Mouse (Mus musculus): Measurements from ENCODE around the gene Gm12169.
"Not testable (repeated sequence)": the region's sequence is repeated elsewhere in the genome, so short reads cannot be mapped to it uniquely, and the experiment has no call there.

The Gm12169 gene

DNA sequence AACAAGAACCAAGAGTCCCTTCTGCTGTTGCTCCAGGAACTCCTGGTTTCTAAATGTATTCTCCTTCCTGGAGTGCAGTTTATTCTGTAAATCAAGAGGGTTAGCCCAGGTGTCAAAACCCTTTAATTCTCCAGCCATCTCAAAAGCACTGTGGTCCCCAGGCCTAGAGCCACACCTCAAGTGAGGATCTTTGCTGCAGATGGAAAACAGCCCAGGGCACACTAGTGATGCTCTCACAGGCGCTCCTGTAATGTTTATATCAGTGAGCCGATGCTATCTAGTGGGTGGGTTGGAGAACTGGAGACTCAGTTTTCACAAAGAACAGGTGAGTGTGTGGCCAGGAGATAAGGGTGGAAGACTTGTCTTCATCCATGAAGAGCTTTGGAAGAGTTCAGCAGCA, at the start of gene Gm12169:
Gene Gm12169 (plus strand): TSS at position 301 of the 400 bp plus-strand sequence.
- in situ Hi-C loops (cut with MboI; ENCODE audit: low sequenced_read_pairs): no loop called here

DNA sequence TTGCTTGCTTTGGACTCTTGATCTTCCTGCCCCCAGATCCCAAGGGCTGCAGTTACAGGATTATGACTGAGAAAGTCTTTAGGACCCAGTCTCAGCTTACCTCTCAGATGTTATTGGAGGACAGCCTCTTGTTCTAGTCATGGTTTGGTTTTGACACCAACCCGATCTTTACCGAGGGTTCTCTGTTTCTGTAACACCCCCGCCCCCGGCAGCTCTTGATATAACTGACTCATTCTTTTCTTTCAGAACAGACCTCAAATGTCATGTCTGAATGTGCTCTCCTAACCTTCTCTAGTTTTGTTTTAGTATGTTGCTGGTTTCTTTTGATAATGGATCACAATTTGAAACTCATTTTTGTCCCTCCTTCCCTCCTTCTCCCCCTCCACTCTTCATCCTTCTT, 49.8 kb upstream of the Gm12169 start:
- in situ Hi-C loops (cut with MboI; ENCODE audit: low sequenced_read_pairs): no loop called here

DNA sequence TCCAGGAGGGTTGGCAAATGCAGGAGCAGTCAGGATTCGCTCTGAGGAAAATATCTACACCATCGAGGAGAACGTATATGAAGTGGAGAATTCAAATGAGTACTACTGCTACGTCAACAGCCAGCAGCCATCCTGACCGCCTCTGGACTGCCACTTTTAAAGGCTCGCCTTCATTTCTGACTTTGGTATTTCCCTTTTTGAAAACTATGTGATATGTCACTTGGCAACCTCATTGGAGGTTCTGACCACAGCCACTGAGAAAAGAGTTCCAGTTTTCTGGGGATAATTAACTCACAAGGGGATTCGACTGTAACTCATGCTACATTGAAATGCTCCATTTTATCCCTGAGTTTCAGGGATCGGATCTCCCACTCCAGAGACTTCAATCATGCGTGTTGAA, 44.7 kb upstream of the Gm12169 start:
- in situ Hi-C loops (cut with MboI; ENCODE audit: low sequenced_read_pairs): no loop called here

DNA sequence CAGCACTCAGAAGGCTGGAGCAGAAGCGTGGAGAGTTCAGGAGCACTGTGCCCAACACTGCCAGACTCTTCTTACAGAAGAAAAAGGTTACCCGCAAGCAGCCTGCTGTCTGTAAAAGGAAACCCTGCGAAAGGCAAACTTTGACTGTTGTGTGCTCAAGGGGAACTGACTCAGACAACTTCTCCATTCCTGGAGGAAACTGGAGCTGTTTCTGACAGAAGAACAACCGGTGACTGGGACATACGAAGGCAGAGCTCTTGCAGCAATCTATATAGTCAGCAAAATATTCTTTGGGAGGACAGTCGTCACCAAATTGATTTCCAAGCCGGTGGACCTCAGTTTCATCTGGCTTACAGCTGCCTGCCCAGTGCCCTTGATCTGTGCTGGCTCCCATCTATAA, 43.5 kb upstream of the Gm12169 start:
- in situ Hi-C loops (cut with MboI; ENCODE audit: low sequenced_read_pairs): no loop called here

DNA sequence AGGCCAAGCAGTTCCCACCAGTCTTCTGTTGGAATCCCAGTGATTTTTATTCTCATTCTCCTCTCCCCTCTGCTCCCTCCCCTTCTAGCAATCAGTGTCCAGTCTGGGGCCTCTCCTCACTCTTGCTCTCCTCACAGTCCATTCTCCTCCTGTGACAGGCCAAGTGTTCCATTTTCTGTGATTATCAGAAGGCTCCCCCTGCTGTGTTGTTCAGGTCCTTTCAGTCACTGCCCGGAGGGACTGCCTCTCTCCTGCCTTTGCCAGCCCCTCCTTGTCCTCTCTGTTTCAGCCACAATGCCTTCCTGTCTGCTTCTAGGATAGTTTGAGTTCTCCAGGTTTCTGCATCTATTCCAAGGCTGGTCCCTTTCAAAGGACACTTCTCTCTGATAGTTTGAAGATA, 35.8 kb upstream of the Gm12169 start:
- in situ Hi-C loops (cut with MboI; ENCODE audit: low sequenced_read_pairs): no loop called here

DNA sequence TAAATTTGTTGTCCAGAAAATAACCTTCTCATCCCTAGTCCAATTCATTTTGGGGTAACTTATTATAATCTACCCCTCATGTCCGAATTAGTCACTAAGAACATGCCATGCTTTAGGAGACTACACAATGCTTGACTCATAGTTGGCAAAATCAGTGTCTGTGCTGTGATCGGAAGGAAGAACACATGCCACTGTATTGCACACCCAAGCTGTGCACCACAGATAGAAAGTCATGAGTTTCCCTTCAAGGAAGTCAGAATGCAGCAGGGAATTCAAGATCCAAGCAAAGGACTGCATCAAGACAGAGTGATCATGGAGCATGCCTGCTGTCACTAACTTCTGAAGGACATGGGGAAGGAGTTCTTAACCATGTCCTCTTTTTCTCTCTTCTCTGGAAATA, 35.4 kb upstream of the Gm12169 start:
- in situ Hi-C loops (cut with MboI; ENCODE audit: low sequenced_read_pairs): no loop called here

DNA sequence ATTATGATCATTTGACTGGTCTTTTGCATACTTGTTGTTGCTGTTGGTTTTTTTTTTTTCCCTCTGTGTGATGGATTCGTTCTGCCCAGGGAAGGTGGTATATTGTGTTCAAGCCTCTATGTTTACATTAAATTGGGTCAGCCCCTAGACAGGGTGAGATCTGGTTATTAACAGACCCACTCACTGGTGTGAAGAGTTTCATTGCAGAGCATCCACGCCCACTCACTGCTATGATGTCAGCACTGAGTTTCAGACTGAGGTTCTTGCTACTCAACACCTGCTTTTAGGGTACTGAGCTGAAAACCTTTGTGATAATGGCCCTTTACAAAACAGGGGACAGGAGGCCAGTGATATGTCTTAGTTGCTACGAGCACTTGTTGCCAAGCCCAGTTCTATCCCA, 16.9 kb upstream of the Gm12169 start:
- in situ Hi-C loops (cut with MboI; ENCODE audit: low sequenced_read_pairs): no loop called here

DNA sequence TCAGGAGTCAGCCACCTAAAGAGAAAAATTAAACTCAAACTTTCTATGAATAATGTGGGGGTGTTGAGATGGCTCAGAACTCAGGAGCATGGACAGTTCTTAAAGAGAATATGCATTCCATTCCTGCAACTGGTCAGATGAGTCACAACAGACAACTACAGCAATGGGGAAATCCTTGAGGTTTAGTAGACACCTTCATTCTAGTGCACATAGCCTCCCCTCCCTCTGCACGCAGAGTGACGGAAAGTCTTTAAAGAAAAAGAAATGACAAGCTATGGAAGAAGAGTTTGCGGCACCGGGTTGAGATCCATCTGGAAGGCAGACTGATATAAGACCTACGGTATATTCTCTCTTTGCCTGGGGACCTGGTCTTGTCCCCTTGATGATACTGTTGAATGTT, 14.1 kb upstream of the Gm12169 start:
- in situ Hi-C loops (cut with MboI; ENCODE audit: low sequenced_read_pairs): no loop called here

DNA sequence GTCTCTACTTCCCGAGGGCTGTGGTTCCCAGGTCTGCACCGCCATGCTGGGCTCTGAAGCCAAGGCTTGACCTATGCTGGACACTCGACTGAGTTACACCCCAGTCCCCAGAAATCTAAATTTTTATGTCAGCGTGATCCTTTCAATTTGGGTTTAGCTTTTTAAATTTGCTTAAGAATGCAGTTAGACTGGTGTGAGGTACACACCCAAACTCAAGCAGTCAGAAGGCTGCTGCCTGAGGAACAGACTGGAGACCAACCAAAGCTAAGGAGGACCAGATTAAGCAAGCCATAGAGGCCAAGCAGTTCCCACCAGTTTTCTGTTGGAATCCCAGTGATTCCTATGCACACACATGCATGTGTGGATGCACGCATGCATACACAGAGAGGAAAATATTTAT, 2.7 kb upstream of the Gm12169 start:
- in situ Hi-C loops (cut with MboI; ENCODE audit: low sequenced_read_pairs): not testable (repeated sequence)

DNA sequence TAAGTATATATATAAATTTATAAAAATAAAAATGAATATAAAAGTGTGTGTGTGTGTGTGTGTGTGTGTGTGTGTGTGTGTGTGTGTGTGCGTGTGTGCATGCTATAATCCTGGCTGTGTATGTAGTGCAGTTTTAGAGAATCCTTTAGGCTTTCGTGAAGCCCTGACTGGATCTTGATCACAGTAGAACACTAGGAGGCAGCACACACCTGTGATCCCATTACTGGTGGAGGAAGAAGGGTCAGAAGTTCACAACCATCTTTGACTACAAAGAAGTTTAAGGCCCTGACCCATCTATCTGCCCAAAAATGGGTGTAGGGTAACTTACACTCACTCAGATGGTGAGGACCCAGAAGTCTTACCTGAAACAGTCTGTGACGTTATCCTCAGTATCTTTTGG, 1.3 kb upstream of the Gm12169 start:
- in situ Hi-C loops (cut with MboI; ENCODE audit: low sequenced_read_pairs): no loop called here

DNA sequence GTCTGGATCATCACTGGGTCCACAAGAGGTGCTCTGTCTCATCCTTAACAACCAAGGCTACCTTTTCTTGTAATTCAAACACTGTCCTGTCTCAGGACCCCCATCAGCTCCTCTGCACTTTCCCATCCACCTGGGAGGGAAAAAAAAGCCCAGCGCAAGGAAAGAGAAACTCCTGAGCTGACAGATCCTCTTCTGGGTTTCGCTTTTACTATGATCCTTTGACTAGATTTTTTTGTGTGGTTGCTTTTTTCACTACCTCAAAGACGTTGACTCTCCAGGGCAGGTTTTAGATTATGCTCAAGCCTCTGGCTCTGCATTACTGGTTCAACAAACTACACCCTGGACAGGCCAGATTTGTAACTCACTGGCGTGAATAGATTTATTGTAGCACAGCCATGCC, 6.1 kb downstream of the Gm12169 start:
- in situ Hi-C loops (cut with MboI; ENCODE audit: low sequenced_read_pairs): no loop called here

DNA sequence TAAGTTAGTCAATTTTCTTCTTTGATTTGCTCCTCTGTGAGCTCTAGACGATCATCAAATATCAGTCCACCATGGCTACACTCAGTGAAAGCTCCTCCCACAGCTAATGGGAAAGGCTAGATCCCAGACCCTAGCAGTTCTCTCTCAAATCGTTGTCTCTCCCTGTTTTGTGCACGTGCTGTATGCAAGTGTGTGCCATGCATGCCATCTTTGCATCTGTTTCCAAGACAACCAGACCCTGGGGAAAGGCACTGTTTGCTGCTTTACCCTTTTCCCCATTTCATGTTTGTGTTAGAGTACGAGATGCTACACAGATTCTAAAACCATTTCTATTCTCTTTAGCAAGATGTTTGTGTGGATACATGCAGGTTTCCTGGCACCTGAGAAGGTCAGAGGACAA, 13.0 kb downstream of the Gm12169 start:
- in situ Hi-C loops (cut with MboI; ENCODE audit: low sequenced_read_pairs): no loop called here

DNA sequence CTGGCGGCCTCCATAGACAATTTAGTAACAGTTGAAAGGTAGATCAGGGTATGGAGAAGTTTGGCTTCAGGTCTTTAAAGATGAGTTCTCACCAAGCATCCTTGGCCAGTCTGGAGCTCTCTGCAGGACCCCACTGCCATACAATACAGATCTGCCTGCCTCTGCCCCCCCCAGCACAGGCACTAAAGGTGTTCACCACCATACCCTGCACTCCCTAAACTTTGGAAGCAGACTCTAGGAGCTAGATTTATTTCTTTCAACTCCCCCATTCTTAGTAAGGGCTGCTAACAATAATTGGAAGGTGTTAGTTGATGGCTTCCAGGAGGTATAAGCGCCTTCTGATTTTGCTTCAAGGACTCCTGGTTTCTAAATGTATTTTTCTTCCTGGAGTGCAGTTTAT, 19.5 kb downstream of the Gm12169 start:
- in situ Hi-C loops (cut with MboI; ENCODE audit: low sequenced_read_pairs): no loop called here

DNA sequence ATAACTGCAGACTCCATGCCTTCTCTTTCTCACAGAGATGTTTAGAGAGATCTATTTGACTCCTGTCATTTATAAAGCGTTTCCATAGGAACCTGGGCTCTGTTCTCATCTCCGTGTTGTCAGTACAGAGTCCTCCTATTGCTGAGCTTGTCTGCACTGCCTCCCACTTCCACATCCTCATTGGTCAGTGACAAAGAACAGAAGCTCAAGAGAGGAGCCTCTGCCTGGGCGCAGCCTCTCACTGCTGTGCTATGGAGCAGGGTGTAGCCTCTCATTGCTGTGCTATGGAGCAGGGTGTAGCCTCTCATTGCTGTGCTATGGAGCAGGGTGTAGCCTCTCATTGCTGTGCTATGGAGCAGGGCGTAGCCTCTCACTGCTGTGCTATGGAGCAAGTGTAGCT, 25.7 kb downstream of the Gm12169 start:
- in situ Hi-C loops (cut with MboI; ENCODE audit: low sequenced_read_pairs): no loop called here

DNA sequence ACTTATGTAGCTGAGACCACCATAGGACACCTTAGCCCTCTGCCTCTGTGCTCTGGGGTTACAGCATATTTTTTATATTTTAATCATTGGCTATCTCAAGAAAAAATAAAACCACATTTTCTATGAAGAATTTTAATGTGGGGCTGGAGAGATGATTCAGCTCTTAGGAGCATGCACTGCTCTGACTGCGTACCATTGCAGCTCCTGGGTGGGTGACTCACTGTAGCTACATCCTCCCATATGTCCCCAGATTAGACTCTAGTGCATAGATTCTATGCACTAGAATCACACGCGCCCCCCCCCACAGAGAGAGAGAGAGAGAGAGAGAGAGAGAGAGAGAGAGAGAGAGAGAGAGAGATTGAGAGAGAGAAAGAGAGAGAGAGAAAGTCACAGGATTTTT, 28.7 kb downstream of the Gm12169 start:
- in situ Hi-C loops (cut with MboI; ENCODE audit: low sequenced_read_pairs): no loop called here

DNA sequence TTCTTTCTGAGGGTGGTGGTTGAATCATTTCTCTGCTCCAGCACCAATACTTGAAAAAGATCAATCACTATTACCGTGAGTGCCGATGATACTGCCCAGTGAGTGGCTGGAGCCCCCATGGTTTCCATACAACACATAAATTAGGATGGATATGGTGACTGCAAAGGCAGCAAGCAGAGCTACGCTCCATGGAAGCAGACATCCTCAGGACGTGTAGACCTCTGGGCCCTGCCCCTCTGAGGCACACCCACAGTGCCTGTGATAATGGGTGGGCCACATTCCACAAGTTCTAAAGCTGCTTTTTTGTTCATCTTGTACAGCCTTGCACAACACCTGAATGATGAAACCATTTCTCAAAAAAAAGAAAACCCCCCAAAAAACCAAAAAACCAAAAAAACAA, 37.1 kb downstream of the Gm12169 start:
- in situ Hi-C loops (cut with MboI; ENCODE audit: low sequenced_read_pairs): no loop called here

DNA sequence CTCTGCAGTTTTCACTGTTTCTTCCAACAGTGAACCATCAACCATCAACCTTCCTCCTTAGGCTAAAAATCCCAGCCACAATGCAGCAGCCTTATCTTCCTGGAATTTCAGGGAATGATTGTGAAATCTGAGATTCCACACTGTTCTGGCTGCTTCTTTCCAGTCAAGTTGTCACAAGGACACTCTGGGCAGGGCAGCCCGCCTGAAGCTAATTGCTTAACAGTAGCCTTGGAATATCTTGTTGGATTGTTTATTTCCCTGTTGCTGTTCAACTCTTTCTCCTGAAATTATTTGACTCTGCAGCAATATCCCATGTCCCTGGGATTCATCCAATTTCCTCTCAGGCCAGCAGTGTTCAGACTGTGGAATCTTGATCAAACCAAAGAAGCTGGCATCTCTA, 40.7 kb downstream of the Gm12169 start:
- in situ Hi-C loops (cut with MboI; ENCODE audit: low sequenced_read_pairs): no loop called here

DNA sequence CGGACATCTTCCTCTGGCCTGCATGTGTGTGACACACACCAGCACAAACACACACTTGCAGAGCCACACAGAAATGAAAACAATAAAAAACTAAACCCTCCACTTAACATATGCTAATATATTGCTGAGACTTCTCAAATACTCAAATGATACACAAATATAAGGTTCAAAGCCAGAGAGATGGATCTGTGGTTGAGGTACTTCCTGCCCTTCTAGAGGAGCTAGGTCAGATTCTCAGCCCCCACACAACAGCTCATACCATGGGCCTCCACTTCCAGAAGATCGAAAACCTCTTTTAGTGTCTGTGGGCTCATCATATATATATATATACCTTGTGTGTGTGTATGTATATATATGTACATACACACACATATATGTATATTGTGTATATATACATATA, 42.0 kb downstream of the Gm12169 start:
- in situ Hi-C loops (cut with MboI; ENCODE audit: low sequenced_read_pairs): no loop called here

DNA sequence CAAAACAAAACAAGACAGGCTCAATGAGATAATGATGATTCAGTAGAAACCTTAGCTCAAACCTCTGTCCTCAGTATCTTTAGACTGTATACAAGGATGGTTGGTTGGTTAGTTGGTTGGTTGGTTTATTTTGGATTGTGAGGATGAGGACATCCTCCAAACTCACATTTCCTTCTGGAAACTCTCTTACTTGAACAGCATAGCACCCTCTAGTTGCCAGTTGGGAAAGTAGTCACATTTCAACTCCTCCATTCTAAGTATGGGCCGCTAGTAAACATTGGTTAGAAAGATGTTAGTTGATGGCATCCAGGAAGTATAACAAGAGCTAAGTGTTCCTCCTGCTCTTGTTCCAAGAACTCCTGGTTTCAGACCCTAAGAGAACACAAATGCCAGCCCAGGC, 45.1 kb downstream of the Gm12169 start:
- in situ Hi-C loops (cut with MboI; ENCODE audit: low sequenced_read_pairs): no loop called here

DNA sequence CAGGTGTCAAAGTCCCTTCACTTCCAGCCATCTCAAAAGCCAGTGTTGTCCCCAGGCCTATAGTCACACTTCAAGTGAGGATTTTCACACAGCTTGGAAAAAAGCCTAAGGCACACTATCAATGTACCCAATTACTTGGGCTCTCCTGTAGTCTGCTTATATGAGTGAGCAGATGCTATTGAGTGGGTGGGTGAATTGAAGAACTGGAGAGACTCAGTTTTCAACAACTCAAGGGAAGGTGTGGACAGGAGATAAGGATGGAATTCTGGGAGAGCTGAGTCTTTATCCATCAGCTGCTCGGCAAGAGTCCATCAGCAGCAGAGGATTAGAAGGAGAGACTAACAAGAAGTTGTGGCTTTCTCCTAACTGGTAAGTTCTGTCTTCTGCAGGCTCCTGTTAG, 47.3 kb downstream of the Gm12169 start, which contains the start of gene BC053393:
Gene BC053393 (plus strand): TSS at position 210 of the 400 bp plus-strand sequence.
- in situ Hi-C loops (cut with MboI; ENCODE audit: low sequenced_read_pairs): no loop called here

DNA sequence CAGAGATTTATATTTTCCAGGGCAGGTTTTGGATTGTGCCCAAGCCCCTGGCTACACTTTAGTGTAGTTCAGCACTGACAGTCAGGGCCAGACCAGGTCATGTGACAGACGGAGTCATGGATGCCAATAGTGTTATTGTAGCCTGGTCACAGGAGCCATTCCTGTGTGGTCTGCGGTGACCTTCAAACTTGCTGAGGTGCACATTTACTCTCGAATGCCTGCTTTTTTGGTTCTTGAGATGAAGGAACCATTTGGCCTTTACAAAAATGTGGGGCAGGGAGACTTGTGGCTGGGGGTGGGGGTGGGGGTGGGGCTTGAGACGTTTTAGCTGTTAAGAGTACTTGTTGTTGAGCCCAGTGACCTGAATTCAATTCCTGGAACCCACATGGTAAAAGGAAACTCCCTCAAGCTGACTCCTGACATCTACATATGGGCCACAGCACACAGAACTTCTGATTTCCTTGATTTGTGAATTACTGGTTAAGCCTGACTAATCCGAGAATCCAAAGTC, 54.8 kb downstream of the Gm12169 start:
- in situ Hi-C loops (cut with MboI; ENCODE audit: low sequenced_read_pairs): no loop called here

DNA sequence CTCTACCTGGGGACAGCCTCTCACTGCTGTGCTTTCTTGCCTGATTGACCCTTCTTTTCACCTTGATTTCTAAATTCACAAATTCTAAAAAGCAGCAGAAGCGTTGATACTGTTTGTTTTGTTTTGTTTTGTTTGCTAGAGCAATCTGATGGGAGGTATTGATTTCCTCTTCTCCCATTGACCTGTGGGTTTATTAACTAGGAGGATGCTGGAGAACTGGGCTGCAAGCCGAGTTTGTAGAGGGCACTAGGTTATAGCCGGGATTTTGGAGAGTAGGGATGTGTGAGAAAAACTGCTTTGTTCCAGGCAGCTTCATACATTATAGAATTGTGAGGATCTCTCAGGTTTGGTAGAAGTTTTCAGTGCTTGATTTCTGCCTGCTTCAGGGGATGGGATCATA, 56.4 kb downstream of the Gm12169 start:
- in situ Hi-C loops (cut with MboI; ENCODE audit: low sequenced_read_pairs): no loop called here

DNA sequence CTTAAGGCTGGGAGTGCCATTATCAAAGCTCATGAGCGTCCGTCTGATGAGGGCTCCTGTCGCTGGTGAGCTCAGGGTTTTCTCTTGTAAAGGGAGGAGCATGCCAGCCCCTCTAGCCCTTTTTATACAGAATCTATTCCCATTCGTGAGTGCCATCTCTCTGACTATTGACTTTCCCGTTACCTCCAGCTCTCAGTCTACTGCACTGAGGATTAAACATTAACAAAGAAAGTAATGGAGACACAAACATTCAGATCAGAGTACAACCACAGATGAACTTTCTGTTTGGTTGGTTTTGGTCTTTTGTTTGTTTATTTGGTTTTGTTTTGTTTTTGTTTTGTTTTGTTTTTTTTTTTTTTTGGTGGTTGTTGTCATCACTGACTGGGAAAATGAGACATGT, 58.7 kb downstream of the Gm12169 start:
- in situ Hi-C loops (cut with MboI; ENCODE audit: low sequenced_read_pairs): no loop called here

Measured in CH12F3 (cell line).